Mouse (Mus musculus) liver, adult (tissue): Measurements from ENCODE around the gene Arhgef10l.

Experiments used
- GATA4 ChIP-seq: IDR thresholded peaks from 2 replicates; pipeline ENCODE4 v1.6.1; 2014; ENCODE audit warnings: mild to moderate bottlenecking, low read length; ENCODE audit not compliant: insufficient replicate concordance

The Arhgef10l gene

DNA sequence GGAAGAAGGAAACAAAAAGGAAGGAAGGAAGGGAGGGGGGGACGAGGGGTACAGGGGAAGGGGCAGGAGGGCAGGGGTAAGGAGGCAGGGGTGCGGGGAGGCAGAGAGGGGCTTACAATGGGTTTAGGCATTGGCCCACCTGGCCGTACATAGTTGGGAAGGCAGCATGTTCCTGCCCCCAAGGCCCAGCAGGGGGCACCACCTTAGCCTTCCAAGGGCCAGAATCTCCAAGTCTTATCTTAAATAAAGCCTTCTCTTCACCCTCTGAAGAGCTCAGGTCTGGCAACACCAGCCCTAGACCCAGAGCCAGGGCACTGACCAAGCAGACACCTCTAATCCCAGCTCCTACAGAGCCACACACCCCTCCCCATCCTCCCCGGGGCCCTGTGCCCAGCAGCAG, 106.0 kb downstream of the Arhgef10l start:
- TF ChIP-seq GATA4, result no peak

DNA sequence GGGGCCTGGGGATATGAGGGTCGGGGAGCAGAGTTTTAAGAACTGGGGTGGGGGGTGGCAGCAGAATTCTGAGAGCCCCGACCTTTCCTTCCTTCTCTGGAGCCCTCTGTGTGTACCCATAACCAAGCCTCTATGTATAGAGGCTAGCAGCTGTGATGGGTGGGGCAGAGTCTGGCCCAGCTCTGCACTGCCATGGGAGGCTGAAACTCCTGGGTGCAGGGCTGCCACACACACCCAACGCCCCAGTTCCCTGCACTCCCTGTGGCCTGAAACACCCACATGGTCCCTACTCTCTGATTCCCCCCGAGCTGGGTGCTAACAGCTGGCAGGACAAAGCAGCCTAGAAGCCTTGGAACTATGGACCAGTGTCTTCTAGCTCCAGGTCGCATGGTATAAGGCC, 107.6 kb downstream of the Arhgef10l start:
- no peak for TF ChIP-seq GATA4

DNA sequence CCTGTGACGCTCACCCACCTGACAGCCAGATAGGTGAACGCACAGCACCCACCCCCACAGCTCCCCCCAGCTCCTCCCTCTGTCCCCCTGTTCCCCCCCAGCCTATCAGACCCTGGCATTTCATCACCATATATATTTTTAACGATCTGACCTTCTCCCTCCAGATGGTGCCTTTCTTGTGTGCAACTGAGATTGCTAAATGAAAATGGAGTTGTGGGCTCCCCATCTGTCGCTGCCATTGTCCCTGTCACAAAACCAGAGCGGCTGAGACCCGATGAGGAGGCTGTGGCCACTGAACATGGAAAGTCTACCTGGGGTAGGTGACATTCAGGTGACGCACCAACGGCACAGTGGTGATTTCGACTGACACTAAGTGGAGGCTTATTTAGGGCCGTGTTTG, 109.3 kb downstream of the Arhgef10l start:
- TF ChIP-seq GATA4, result no peak

DNA sequence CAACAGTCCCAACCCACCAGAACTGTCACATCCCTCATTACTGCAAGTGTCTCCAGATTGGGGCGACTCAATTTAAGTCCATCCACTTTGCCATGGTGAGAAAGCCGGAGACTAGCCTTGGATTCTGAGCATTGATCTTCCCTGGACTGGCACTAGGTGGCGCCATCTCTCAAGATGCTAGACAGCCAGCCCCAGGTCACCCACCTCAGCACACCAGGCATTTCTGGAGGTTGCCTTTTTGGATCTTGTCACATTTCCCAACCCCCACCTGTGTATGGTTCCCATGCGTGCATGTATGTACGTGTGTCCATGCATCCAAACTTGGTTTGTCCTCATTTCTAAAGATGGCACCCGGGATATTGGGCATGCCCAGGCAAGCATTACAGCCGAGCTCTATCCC, 110.5 kb downstream of the Arhgef10l start:
- TF ChIP-seq GATA4, result no peak

DNA sequence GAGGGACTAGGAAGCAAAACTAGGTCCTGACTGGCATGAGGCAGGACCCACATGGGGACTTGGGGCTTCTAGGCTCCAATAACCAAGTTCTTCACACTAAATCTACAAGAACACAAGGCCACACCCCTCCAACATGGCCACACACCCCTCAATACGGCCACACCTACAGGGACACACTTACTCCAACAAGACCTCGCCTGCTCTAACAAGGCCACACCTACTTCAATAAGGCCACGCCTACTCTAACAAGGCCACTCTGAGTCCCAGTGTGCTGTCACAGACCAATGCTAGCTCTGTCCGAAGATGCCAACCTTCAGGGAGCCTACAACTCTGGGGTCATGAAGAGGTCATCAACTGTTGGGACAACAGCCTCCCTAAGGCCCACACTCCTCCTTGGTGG, 111.3 kb downstream of the Arhgef10l start:
- no peak for TF ChIP-seq GATA4

DNA sequence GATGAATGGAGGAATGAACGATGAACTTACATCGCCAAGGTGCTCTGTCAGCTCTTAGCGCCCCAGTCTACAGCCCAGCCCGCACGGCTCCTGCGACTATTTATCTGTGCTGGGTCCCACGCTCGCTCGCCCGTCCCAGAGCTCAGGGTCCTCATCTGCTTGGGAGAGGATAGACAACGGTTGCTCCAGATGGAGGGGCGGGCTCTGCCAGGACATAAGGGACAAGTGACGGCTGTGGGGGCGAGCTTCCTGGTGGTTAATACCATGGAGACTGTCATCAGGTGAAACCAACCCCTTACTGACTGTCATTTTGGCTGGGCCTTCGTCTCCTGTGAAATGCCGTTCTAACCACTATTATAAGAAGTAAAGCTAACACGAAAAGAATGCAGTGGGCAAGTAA, 114.0 kb downstream of the Arhgef10l start:
- TF ChIP-seq GATA4, result no peak

DNA sequence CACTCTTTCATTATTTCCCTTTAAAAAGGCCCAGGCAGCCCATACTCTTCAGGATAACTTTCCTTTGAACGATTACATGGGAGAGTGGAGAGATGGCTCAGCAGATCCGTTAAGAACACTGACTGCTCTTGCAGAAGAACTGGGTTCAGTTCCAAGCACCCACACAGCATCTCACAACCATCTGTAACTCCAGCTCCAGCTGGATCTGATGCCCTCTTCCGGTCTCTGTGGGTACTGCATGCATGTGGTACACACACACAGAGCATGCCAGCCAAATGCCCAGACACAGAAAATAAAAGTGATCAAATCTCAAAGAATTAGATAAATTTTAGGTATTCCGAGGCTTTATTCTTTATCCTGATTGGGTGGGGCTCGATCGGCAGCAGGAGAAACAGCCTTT, 115.1 kb downstream of the Arhgef10l start:
- TF ChIP-seq GATA4, result no peak

DNA sequence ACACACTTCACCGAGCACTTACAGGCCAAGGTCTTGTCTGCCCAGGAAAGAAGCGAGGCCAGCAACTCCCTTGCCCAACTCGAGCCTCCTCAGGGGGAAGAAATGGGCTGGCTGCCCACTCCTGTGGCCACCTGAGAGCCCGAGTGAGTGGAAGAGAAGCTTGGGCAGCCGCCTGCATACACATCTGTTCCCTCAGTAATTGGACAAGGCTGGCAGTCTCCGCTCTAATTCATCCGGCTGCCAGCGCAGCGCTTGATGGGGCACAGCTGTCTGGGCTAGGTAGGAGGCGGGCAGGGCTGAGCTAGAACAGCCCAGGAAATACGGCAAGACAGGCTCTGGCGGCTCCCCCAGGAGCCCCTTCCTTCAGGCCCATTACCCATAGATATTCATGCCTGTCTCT, 115.8 kb downstream of the Arhgef10l start:
- no peak for TF ChIP-seq GATA4

DNA sequence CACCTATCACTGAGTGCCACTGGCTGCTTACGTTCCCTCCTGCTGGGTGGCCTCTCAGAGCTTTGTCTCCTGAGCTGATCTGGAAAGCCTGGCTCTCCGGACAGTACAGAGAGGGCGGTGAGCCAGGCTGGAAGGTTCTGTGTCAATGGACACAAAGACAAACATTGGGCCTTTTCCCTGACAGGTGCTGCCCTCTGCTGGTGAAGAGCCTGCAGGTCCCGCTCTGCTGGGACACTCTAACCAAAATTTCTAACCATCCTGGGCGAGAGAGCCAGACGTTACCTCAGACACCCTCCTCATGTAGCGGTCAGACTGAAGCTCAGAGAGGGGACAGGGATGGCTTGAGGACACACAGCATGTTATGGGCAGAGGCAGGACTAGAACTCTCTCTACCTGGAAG, 118.3 kb downstream of the Arhgef10l start:
- TF ChIP-seq GATA4, result no peak

DNA sequence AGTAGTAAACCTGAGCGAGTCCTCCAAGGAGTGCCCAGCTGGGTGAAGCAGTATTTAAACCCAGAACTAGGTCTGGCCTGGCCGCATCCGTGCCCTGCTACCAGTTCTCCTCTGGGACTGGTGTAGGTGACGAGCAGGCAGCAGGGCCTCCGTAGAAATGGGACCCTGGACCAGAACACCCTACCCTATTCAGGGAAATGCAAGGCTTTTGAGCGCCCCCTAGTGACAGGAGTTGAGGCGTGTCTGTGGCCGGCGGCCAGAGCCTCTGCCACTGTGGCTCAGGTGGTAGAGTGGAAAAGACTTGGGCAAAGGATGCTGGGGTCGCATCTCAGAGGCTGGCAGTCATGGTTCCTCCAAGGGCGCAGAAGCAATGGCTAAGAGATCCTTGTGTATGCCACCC, 126.7 kb downstream of the Arhgef10l start:
- no peak for TF ChIP-seq GATA4

DNA sequence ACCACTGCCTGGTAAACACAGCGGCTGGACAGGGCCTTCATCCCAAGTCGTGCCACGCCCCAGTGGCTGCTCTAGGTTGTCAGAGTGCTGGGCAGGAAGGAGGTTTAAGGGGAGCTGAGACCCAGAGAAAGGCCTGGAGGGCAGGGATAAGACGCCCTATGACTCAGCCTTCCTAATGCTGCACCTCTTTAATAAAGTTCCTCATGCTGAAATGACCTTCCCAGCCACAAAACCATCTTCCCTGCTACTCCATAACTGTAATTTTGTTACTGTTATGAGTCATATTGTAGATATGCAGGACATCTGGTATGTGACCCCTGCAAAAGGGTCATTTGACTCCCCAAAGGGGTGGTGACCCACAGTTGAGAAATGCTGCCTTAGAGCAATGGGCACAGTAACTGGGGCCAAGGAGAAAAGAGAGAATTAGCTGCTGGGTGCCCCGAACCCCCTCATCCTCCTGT, 128.2 kb downstream of the Arhgef10l start:
- no peak for TF ChIP-seq GATA4

DNA sequence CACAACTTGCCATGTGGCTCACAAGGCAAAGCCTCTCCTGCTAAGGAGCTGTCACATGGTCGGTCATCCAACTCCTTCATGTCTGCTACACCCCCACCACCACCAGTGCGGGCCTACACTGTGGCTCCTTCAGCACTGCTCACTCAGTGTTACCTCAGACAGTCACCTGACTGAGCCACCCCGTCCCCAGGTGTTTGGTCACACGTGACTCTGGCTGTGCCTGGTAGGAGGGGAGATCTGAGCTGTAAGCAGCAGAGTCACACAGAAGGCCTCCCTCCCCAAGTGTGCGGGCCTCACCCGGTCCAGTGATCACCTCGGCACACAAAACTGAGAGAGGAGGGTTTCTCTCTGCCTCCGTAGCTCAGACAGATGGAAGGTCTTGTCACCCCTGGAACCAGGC, 130.5 kb downstream of the Arhgef10l start:
- TF ChIP-seq GATA4, result no peak

DNA sequence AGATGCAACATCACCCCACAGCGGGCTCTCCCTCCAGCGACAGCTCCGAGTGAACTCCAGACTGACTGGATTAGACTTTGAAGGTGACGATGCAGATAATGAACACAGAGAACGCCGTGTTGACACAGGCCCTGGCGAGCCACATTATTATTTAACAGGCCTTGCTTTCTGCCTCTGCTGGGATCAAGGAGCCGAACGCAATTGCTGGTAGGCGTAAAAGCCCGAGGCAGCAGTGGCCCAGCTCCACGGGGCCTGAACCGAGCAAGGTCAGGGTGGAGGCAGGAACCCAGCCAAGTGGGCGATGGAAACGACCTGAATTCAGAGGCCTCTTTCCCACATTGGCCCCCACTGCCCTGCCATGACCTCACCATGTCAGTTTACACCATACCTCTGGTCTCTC, 133.5 kb downstream of the Arhgef10l start:
- no peak for TF ChIP-seq GATA4

DNA sequence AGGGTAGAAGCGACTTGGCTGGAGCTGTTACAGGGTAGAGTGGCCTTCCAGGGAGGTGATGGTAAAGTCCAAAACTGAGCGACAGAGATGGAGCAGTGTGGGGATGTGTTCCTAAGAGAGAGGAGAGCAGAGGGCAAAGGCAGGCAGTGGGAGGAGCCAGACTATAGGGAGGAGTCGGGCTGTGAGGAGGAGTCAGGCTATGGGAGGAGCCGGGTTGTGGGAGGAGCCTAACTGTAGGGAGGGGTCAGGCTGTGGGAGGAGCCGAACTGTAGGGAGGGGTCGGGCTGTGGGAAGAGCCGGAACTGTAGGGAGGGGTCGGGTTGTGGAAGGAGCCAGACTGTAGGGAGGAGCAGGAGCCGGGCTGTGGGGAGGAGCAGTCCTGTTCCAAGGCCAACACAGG, 134.8 kb downstream of the Arhgef10l start:
- no peak for TF ChIP-seq GATA4

DNA sequence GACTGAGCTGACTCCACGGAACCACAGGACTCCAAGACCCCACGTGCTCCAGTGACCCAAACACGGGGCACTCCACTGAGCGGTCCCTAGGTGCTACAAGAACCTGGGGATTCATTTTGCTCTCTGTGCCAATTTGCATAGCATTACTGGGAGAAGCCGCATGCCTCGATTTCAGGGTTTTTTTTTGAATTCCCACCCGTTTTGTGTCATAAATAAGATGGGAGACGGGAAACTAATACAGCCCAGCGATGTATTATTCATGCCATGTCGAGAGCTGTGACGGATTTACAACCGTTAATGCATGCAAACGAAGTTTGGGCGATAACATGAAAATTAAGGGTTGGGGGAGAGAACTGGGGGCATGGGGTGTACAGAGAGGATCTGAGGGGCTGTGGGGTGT, 136.1 kb downstream of the Arhgef10l start:
- no peak for TF ChIP-seq GATA4

DNA sequence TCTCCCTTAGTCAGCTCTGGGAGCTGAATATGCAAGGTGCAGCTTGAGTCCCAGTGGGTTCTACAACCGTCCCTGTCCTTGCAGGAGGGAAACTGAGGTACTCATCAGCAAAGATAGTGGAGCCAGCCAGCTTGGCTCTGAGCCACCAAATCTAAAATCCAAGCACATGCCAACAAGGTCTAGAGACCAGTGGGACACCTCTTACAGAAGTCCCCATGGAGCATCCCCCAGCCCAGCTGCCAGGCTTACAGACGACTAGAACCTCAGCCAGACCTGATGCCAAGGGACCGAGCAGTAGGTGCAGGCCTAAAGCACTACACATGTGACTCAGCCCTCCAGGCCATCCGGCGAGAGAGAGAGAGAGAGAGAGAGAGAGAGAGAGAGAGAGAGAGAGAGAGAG, 137.4 kb downstream of the Arhgef10l start:
- TF ChIP-seq GATA4, result no peak

DNA sequence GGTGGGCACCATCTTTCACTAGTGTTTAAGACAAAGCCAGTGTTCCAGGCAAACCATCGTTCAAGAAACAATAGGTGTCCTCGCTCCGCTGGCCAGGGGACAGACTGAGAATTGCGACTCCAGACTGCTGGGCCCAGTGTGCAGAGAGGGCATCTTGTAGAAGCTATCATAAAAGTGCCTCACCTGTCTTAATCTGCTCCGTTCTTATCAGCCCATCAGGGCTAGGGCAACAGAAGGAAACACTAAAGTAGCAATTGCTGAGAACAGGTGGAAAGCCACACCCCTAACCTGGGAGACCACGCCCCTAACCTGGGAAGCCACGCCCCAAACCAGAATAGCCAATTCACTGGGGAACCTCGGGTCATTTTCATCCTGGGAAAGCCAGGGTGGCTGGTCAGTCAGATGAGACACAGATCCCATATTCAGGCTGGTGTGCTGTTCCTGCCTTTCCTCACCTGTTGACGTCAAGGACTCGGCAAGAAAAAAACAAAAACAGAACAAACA, 140.1 kb downstream of the Arhgef10l start:
- TF ChIP-seq GATA4, result no peak

DNA sequence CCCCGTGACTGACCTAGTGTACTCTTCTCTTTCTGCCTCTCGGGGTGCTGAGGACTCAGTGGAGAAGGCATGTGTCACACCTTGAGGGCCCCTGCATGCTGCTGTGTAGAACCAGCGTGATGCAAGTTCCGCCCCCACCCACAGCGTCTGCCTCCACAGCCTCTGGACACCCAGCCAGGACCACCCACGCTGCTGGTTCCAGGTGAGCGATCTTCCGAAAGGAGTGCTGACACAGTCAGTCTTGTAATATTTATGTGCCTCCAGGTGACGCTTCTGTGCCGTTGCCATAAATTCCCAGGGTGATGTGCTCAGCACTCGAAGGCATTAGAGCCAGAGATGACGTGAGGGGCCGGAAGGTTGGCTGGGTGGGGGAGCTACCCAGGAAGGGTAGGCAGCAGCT, 140.9 kb downstream of the Arhgef10l start:
- no peak for TF ChIP-seq GATA4
